Mouse (Mus musculus): ENCODE data around the gene Gm11084. TPM values are rescaled to one million over a fixed set of nuclear protein-coding genes. Genes with fewer than 3 reads are reported as not detected.

Gm11084 gene
- polyA plus RNA-seq, 1 experiment from 2014 or later, result not detected

DNA sequence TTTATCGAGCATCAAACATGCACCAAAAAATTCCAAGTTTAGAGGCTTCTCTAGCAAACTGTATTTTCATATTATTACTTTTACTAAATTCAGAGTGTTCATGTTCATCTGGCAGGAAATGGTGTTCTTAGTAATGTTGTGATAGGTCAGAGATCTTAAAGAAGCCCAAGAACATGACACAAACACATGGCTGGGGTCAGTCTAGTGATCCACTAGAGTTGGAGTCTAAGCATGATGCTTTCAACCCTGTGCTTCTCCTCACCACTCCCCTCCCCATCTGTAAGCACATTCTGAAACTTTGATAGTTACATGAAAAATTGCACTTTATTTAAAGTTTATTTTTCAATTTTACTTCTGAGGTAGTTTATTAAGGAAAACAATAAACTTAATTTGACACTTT lies 9.2 kb downstream of the Gm11084 start:
- H3K4me1 ChIP-seq, result peaks cover 28% of the 10 kb centered on the region
- no peak overlapping the region for H3K9ac ChIP-seq
- H3K4me3 ChIP-seq, result no peak overlapping the region
- no peaks in the 10 kb centered on the region for H3K9me3 ChIP-seq (replicated peaks)
- H3K36me3 ChIP-seq, result no peaks in the 10 kb centered on the region
- 70% methylated on average over 1 of the region's 1 CpGs for WGBS
- no peaks in the 10 kb centered on the region for H3K27me3 ChIP-seq
- no peak overlapping the region for H3K27ac ChIP-seq
- ATAC-seq (ENCODE audit: low FRiP score), result no peak
- H3K4me2 ChIP-seq (replicated peaks), result peak overlapping the region; percentile 63

DNA sequence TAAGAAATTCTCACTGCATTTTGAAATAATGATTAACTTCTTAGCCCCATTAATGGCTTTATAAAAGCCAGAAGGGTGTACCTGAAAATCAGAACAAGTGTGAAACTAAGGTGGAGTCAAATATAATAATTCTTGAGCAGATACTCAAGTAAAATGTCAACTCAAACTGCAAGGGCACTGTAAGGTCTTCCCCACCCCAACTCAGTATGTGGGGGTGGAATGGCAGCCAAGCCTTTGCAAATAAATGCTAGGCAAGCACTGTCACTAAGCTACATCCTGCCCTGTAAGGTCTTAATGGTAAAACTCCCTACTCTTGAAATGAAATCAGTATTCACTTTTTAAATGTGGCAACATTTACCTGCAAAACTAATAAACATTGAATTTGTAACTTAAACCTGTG lies 10.5 kb downstream of the Gm11084 start:
- Histone ChIP-seq H3K4me3 (no peak overlapping the region), H3K27me3 (no peaks in the 10 kb centered on the region), H3K9ac (no peak overlapping the region), H3K4me1 (peaks cover 23% of the 10 kb centered on the region), H3K27ac (no peak overlapping the region), H3K36me3 (peaks cover 3% of the 10 kb centered on the region), H3K9me3 (replicated peaks) (no peaks in the 10 kb centered on the region), H3K4me2 (replicated peaks) (no peak overlapping the region)
- no peak for ATAC-seq (ENCODE audit: low FRiP score)

DNA sequence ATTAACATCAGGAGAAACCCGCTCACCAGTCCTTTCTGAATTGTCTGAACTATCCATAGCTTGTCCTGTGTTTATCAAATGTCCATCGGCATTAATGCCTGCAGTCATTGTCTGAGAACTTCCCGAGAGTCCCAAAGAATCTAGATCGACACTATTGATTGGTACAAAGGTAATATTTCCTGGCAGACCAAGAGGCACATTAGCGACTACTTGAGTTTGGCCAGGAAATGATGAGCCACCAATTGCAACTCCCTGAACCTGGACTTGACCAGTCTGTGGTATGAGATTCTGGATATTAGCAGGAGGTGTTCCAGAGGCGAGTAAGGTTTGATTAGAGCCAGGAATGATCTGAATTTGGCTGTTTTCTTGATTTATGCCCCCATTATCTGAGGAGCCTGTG lies 15.7 kb downstream of the Gm11084 start:
- H3K27me3 ChIP-seq, result no peaks in the 10 kb centered on the region
- no peaks in the 10 kb centered on the region for H3K9me3 ChIP-seq (replicated peaks)
- H3K27ac ChIP-seq, result no peak overlapping the region
- no peak overlapping the region for H3K4me3 ChIP-seq
- H3K4me1 ChIP-seq, result peaks cover 8% of the 10 kb centered on the region
- H3K36me3 ChIP-seq, result peaks cover 21% of the 10 kb centered on the region
- no peak for ATAC-seq (ENCODE audit: low FRiP score)
- no peak overlapping the region for H3K4me2 ChIP-seq (replicated peaks)
- no peak overlapping the region for H3K9ac ChIP-seq
- 92% methylated on average over 6 of the region's 6 CpGs for WGBS

GRCm38 (mm10) chr2:72970302-72970701 lies 16.2 kb downstream of the Gm11084 start:
- H3K9me3 ChIP-seq (replicated peaks), result no peaks in the 10 kb centered on the region
- peaks cover 21% of the 10 kb centered on the region for H3K36me3 ChIP-seq
- H3K27ac ChIP-seq, result no peak overlapping the region
- peaks cover 4% of the 10 kb centered on the region; the same call in 1 of the 2 replicates for H3K4me1 ChIP-seq
- WGBS, result 97% methylated on average over 4 of the region's 4 CpGs
- no peak overlapping the region for H3K4me3 ChIP-seq
- H3K4me2 ChIP-seq (replicated peaks), result no peak overlapping the region
- H3K9ac ChIP-seq, result no peak overlapping the region
- ATAC-seq (ENCODE audit: low FRiP score), result no peak
- no peaks in the 10 kb centered on the region for H3K27me3 ChIP-seq

DNA sequence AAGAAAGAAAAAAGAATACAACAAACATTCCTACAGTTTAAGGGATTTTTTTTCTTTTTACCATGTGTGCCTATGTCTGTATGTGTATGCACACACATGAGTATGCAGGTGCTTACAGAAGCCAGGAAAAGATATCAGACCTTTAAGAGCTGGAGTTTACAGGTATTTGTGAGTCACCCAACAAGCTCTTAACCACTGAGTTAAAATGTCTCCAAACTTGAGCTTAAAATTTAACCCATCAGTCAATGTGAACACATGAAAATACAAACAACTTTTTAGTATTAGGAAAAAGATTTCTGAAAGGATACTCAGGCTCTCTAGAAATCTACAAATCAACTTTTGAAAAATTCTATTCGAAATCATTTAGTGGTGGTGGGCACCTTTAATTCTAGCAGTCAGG lies 18.0 kb downstream of the Gm11084 start:
- Histone ChIP-seq H3K27me3 (no peaks in the 10 kb centered on the region), H3K27ac (no peak overlapping the region), H3K4me3 (no peak overlapping the region), H3K4me2 (replicated peaks) (no peak overlapping the region), H3K9me3 (replicated peaks) (no peaks in the 10 kb centered on the region), H3K4me1 (no peaks in the 10 kb centered on the region), H3K36me3 (peaks cover 21% of the 10 kb centered on the region), H3K9ac (no peak overlapping the region)
- no peak for ATAC-seq (ENCODE audit: low FRiP score)
- 98% methylated on average over 1 of the region's 1 CpGs for WGBS

DNA sequence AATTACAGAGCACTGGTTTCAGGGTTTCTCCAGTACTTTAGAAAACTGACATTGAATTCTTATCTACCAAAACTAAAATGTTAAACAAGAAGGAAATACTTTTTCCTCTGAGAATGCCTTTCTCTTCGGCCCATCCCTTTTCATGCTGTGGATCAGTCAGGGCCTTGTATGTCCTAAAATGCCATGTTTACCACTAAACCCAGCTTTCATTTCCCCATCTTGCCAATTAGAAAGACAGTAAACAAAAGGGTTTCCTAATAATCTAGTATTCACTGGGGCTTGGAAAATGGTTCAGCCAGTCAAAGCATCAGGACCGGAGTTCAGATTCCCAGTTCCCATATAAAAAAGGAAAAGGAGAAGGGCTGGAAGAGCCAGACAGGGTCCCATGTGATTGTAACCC lies 21.1 kb downstream of the Gm11084 start:
- Histone ChIP-seq H3K4me1 (no peaks in the 10 kb centered on the region), H3K9me3 (replicated peaks) (no peaks in the 10 kb centered on the region), H3K9ac (no peak overlapping the region), H3K4me3 (no peak overlapping the region), H3K36me3 (peaks cover 12% of the 10 kb centered on the region), H3K4me2 (replicated peaks) (no peak overlapping the region), H3K27ac (no peak overlapping the region), H3K27me3 (no peaks in the 10 kb centered on the region)
- no peak for ATAC-seq (ENCODE audit: low FRiP score)
- 90% methylated on average over 2 of the region's 2 CpGs for WGBS

DNA sequence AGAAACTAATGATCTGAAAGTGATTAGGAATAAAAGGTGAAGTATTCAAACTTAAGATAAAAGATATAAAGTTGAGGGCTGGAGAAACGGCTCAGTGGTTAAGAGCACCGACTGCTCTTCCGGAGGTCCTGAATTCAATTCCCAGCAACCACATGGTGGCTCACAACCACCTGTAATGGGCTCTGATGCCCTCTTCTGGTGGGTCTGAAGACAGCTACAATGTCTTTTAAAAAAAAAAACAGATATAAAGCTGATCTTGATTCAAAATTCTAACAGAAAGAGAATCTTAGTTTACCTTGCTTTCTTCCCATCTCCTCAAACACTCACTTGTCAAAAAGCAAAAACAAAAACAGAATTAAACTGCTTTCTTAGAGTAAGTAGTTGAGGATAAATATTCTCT lies 30.1 kb downstream of the Gm11084 start:
- Histone ChIP-seq H3K4me2 (replicated peaks) (no peak overlapping the region), H3K9me3 (replicated peaks) (no peaks in the 10 kb centered on the region), H3K27me3 (no peaks in the 10 kb centered on the region), H3K4me1 (no peaks in the 10 kb centered on the region), H3K9ac (no peak overlapping the region), H3K36me3 (peaks cover 21% of the 10 kb centered on the region; the same call in 1 of the 2 replicates), H3K4me3 (no peak overlapping the region), H3K27ac (no peak overlapping the region)
- 96% methylated on average over 3 of the region's 3 CpGs for WGBS
- ATAC-seq (ENCODE audit: low FRiP score), result no peak

- Histone ChIP-seq H3K4me1 (no peaks in the 10 kb centered on the region), H3K9ac (no peak overlapping the region), H3K4me2 (replicated peaks) (no peak overlapping the region), H3K9me3 (replicated peaks) (no peaks in the 10 kb centered on the region), H3K27ac (no peak overlapping the region), H3K4me3 (no peak overlapping the region), H3K36me3 (peaks cover 24% of the 10 kb centered on the region), H3K27me3 (no peaks in the 10 kb centered on the region)
- ATAC-seq (ENCODE audit: low FRiP score), result no peak
- WGBS, result 95% methylated on average over 3 of the region's 3 CpGs
These were observed 33.5 kb downstream of the Gm11084 start for GRCm38 (mm10) chr2:72952979-72953378.

DNA sequence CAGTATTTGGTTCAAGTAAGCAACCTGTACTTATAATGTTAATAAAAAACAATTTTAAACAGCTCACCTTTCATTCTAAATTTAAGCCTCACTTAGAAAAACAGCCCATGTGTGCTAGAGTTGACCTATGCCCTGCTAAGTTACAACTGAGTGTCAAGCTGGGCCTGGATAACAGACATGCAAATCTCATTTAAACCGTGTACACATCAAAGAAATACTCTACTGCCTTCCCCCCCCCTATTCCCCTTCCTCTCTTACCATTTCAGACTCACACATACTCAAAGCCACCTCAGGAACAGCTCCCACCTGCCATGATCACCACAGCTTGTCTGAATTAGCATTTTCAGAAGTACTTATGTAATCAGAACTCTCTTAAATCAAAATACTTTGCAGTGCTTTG lies 50.6 kb downstream of the Gm11084 start:
- Histone ChIP-seq H3K4me1 (no peaks in the 10 kb centered on the region), H3K4me3 (no peak overlapping the region), H3K36me3 (peaks cover 24% of the 10 kb centered on the region), H3K27ac (no peak overlapping the region), H3K9ac (no peak overlapping the region), H3K4me2 (replicated peaks) (no peak overlapping the region), H3K9me3 (replicated peaks) (no peaks in the 10 kb centered on the region), H3K27me3 (no peaks in the 10 kb centered on the region)
- ATAC-seq (ENCODE audit: low FRiP score), result no peak
- 13% methylated on average over 1 of the region's 1 CpGs for WGBS

DNA sequence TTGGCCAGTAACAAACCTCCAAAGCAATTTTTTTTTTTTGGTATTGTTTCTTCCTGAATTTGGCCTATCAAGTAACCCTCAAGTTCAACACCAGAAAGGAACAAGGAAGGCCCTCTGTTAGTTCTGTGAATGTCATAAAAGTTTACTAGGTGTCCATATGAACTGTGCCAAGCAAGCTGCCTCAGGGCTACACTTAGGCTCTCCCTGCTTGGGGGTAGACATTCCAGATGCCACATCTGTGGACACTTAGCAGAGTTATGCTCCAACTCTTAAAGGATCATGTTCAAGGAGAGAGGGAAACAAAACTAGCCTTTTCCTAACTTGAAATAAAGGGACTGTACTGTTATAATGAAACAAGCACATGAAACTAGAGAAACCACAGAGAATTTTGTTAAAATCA lies 54.3 kb downstream of the Gm11084 start:
- Histone ChIP-seq H3K4me3 (no peak overlapping the region), H3K27me3 (no peaks in the 10 kb centered on the region), H3K4me1 (no peaks in the 10 kb centered on the region), H3K9me3 (replicated peaks) (no peaks in the 10 kb centered on the region), H3K27ac (no peak overlapping the region), H3K4me2 (replicated peaks) (no peak overlapping the region), H3K9ac (no peak overlapping the region), H3K36me3 (peaks cover 8% of the 10 kb centered on the region; the same call in 1 of the 2 replicates)
- ATAC-seq (ENCODE audit: low FRiP score), result no peak

DNA sequence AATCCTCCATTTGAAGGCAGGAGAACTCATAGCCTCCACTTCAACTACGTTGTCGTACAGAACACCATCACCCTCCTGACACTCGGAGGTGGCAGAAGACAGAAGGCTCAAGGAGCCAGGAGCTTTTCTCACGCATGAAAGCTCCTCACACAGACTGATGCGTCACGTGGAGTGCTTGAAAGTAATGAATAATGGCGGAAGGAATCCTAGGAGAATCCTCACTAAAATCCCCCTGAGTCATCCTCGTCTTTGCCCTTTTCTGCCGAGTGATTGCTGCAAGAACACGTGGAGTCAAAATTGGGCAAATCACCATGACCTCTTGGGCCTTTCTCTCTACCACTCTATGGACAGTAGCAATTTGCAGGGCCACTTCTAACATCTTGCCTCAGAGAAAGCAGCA lies 61.5 kb downstream of the Gm11084 start:
- no peak overlapping the region for H3K4me3 ChIP-seq
- H3K4me1 ChIP-seq, result no peaks in the 10 kb centered on the region
- H3K4me2 ChIP-seq (replicated peaks), result no peak overlapping the region
- no peaks in the 10 kb centered on the region for H3K36me3 ChIP-seq
- 79% methylated on average over 10 of the region's 10 CpGs for WGBS
- H3K9me3 ChIP-seq (replicated peaks), result no peaks in the 10 kb centered on the region
- H3K27ac ChIP-seq, result no peak overlapping the region
- no peaks in the 10 kb centered on the region for H3K27me3 ChIP-seq
- no peak overlapping the region for H3K9ac ChIP-seq
- ATAC-seq (ENCODE audit: low FRiP score), result no peak
